Mouse (Mus musculus): ENCODE results near the gene Eif1ad.

GRCm38 (mm10) chr19:5337975-5338374, 28.6 kb upstream of the Eif1ad start:
- TF ChIP-seq POLR2A (IDR thresholded peaks at IDR 0.05; ENCODE audit: borderline replicate concordance, low read depth, low read length), result no peak
- TF ChIP-seq CTCF (IDR thresholded peaks at IDR 0.05; ENCODE audit: low read depth, low read length), result peak; percentile 94
